Mouse (Mus musculus): ENCODE data around the gene S100a11.
"Not testable (repeated sequence)": the region's sequence is repeated elsewhere in the genome, so short reads cannot be mapped to it uniquely, and the experiment has no call there.

Gene S100a11

GRCm38 (mm10) chr3:93527300-93527699, 7.0 kb downstream of the S100a11 start:
- DNase-seq: no peak

- no peak for DNase-seq
Measured at GRCm38 (mm10) chr3:93528807-93529206, 8.5 kb downstream of the S100a11 start.

- no peak for DNase-seq
Measured at GRCm38 (mm10) chr3:93537068-93537576, 16.8 kb downstream of the S100a11 start.

- DNase-seq: no peak
Measured at GRCm38 (mm10) chr3:93538486-93538885, 18.2 kb downstream of the S100a11 start.

GRCm38 (mm10) chr3:93541501-93541900, 21.2 kb downstream of the S100a11 start:
- DNase-seq: no peak

- not testable (repeated sequence) for DNase-seq
Measured at GRCm38 (mm10) chr3:93544170-93544569, 23.9 kb downstream of the S100a11 start.

GRCm38 (mm10) chr3:93547099-93547648, 26.9 kb downstream of the S100a11 start:
- peak; percentile 81 to 91 for DNase-seq

- DNase-seq: peak; percentile 20 to 28
Measured at GRCm38 (mm10) chr3:93547749-93548540, 27.7 kb downstream of the S100a11 start.

- no peak for DNase-seq
Measured at GRCm38 (mm10) chr3:93548541-93549266, 28.4 kb downstream of the S100a11 start.

GRCm38 (mm10) chr3:93549986-93550385, 29.7 kb downstream of the S100a11 start:
- DNase-seq: no peak

GRCm38 (mm10) chr3:93551950-93552901, 31.9 kb downstream of the S100a11 start:
- DNase-seq: no peak

GRCm38 (mm10) chr3:93553311-93553710, 33.0 kb downstream of the S100a11 start:
- no peak for DNase-seq

- no peak for DNase-seq
Measured at GRCm38 (mm10) chr3:93553765-93554378, 33.6 kb downstream of the S100a11 start.

- DNase-seq: peak in 1 of 2 experiments; percentile 6
Measured at GRCm38 (mm10) chr3:93554379-93554980, 34.2 kb downstream of the S100a11 start.

- DNase-seq: peak; percentile 29 to 37
Measured at GRCm38 (mm10) chr3:93554981-93555877, 34.9 kb downstream of the S100a11 start, which contains the start of gene S100a10. S100a10 (plus strand) TSS chr3:93555080.

- DNase-seq: peak; percentile 9 to 12
Measured at GRCm38 (mm10) chr3:93555878-93556254, 35.6 kb downstream of the S100a11 start.

GRCm38 (mm10) chr3:93556599-93556998, 36.3 kb downstream of the S100a11 start:
- no peak for DNase-seq

GRCm38 (mm10) chr3:93557471-93557870, 37.2 kb downstream of the S100a11 start:
- no peak for DNase-seq

- no peak for DNase-seq
Measured at GRCm38 (mm10) chr3:93559961-93560360, 39.7 kb downstream of the S100a11 start.

GRCm38 (mm10) chr3:93562372-93562771, 42.1 kb downstream of the S100a11 start:
- no peak for DNase-seq

All from cerebellum, postnatal 14 days (tissue).